Mouse (Mus musculus): ENCODE results near the gene Dusp23. TPM values are rescaled to one million over a fixed set of nuclear protein-coding genes. Genes with fewer than 3 reads are reported as not detected.

The Dusp23 gene
- 2.4 and 3.8 TPM in 2 replicates for total RNA-seq (2014; rRNA removed)
- polyA plus RNA-seq (2015; fragmentation: Nextera tagmentation; extraction: Ambion mirVana), result 8.8 and 9.0 TPM in 2 replicates

DNA sequence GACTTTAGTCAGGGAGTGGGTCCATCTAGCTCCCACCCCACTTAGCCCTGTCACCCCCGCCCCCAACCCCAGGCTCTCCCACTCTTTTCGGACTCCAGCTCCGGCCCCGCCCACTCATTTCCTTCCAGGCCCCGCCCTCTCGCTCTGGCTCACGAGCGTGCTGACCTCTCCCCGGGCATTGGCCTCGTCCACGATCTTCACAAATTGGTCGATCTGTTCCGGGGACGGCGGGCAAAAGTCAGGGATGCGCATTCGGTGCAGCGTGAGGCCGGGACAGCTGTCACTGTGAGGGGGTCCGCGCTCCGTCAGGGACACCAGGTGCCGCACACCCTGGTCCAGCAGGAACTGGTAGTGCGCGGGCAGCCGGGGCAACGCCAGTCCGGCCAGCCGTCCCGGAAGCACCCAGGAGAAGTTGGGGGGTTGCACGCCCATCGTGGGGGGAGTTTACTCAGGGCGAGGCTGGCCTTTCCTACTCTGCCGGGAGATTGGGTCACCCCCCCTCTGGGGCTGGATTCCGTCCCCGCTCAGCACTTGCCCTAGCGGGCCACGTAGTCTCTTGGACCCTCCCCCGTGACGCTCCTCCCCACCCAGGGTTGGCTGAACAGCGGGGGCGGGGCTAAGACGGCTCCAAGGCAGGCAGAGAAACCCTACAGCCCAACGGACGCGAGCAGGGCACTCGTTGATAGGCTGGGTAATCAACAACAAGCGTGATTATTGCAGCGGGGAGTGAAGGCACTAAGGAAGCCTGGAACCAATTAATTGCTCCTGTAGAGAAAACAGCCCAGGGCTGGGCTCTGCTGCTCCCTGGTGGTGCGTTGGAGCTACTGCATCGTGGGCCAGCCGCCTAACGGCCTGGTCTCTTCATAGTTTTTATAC lies at the start of gene Dusp23:
TSS of gene Dusp23 (minus strand) at position 512 of the 876 bp plus-strand sequence.
- WGBS, result under 1% methylated on average over 53 of the region's 53 CpGs
- TF ChIP-seq CTCF (IDR thresholded peaks at IDR 0.05; ENCODE audit: low read depth), result peak; percentile 97
- DNase-seq (ENCODE audit: low spot score) (peak; percentile 95), ATAC-seq (peak; percentile 98)
- peak within 1 kb of the TSS; percentile 60 for H3K9ac ChIP-seq (replicated peaks; ENCODE audit: low read length)
- peak within 1 kb of the TSS; percentile 77 for H3K4me3 ChIP-seq (ENCODE audit: low read length)
- no peaks in the 10 kb centered on the region for H3K36me3 ChIP-seq (ENCODE audit: insufficient read depth, low read length)
- H3K27ac ChIP-seq, result peak within 1 kb of the TSS; percentile 84
- H3K4me1 ChIP-seq (ENCODE audit: insufficient read depth, low read length), result no peaks in the 10 kb centered on the region
- no peaks in the 10 kb centered on the region for H3K27me3 ChIP-seq (ENCODE audit: insufficient read depth, low read length)
- no peaks in the 10 kb centered on the region for H3K9me3 ChIP-seq (ENCODE audit: low read length)
- peak within 1 kb of the TSS; percentile 92 for H3K4me2 ChIP-seq (ENCODE audit: low read depth, low read length)

DNA sequence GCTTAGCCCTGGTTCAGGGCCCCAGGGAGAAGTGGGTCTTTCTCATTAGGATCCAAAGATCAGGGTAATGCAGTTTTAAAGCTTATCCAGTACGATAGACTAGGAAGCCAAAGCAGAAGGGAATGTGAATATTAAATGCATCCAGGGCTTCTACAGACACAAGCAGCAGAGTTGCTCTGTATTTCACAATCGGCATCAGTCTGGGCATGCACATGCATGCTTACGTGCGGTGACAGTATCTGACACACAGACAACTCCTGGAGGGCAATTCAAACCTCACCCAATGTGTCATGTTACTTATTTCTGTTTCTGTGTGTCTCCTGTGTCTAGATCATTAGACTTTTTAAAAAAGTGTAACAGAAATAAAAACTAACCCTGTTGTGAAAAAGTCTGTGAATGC lies 48.0 kb upstream of the Dusp23 start:
- 84% methylated on average over 4 of the region's 4 CpGs for WGBS

DNA sequence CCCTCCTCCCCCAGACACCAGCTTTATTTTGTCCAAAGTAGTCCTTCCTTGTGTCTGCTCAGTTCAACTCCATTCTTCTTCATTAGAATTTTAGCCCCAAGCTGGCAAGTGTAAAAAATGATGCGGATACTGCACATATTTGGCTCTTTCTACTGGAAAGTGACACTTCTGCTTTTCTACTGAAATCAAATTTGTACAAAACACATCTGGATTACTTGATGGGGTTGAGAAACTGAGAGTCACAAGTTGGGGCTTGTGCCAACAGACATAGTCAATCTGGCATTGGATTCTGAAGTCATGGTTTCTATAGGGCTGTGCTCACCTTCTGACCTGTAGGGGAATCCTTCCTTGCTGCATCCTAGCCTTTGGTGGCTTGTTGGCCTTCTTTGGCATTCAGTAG lies 38.0 kb upstream of the Dusp23 start:
- H3K4me2 ChIP-seq (ENCODE audit: low read depth, low read length), result no peak overlapping the region
- ATAC-seq, result no peak
- no peak for DNase-seq (ENCODE audit: low spot score)
- no peak overlapping the region for H3K4me3 ChIP-seq (ENCODE audit: low read length)
- H3K27ac ChIP-seq, result no peak overlapping the region
- H3K27me3 ChIP-seq (ENCODE audit: insufficient read depth, low read length), result no peaks in the 10 kb centered on the region
- no peaks in the 10 kb centered on the region for H3K4me1 ChIP-seq (ENCODE audit: insufficient read depth, low read length)
- H3K36me3 ChIP-seq (ENCODE audit: insufficient read depth, low read length), result no peaks in the 10 kb centered on the region
- no peak for TF ChIP-seq CTCF (IDR thresholded peaks at IDR 0.05; ENCODE audit: low read depth)
- no peak overlapping the region for H3K9ac ChIP-seq (replicated peaks; ENCODE audit: low read length)
- H3K9me3 ChIP-seq (ENCODE audit: low read length), result no peaks in the 10 kb centered on the region
- WGBS, result 95% methylated on average over 1 of the region's 1 CpGs

More for the DNA sequence above, 48.0 kb upstream of the Dusp23 start:
- DNase-seq (ENCODE audit: low spot score), result no peak
- no peak for TF ChIP-seq CTCF (IDR thresholded peaks at IDR 0.05; ENCODE audit: low read depth)
- H3K9ac ChIP-seq (replicated peaks; ENCODE audit: low read length), result no peak overlapping the region
- H3K27ac ChIP-seq, result no peak overlapping the region
- H3K4me2 ChIP-seq (ENCODE audit: low read depth, low read length), result no peak overlapping the region
- H3K27me3 ChIP-seq (ENCODE audit: insufficient read depth, low read length), result no peaks in the 10 kb centered on the region
- no peak overlapping the region for H3K4me3 ChIP-seq (ENCODE audit: low read length)
- H3K36me3 ChIP-seq (ENCODE audit: insufficient read depth, low read length), result no peaks in the 10 kb centered on the region
- no peaks in the 10 kb centered on the region for H3K4me1 ChIP-seq (ENCODE audit: insufficient read depth, low read length)
- ATAC-seq, result no peak
- H3K9me3 ChIP-seq (ENCODE audit: low read length), result peaks cover 4% of the 10 kb centered on the region; the same call in 1 of the 2 replicates

DNA sequence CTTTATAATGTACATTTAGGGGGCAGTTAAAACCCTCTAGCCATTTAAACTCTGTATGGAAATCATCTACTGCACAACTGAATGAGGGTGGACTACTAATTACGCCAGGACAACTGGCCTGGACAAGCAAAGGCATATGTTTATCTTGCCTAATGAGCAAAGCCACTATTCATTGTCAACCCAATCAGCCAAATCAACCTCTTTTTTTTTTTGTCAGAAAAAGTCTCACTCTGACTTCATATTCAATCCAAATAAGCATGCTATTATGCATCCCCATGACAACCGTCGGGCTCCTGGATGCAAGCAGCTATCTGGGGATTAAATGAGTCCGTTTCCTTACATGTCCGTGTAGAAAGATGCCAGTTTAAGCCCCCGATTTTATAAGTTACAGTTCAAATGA lies 34.8 kb upstream of the Dusp23 start:
- H3K36me3 ChIP-seq (ENCODE audit: insufficient read depth, low read length), result no peaks in the 10 kb centered on the region
- peak; percentile 51; the same call in 1 of the 2 replicates for ATAC-seq

DNA sequence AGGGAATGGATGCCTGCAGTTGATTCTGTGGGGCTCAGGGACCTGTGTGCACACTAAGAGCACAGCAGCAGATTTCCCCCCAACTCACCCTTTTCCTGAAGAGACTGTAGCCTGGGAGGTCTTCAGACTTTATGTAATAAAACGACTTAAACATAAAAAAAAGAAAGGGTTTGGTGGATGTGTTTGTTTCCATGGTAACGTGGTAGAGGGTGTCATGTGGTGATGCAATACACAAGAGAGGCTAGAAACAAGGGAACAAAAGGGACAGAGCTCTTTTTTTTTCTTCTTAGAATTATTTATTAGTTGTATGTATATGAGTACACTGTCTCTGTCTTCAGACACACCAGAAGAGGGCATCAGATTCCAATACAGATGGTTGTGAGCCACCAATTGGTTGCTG lies 32.7 kb upstream of the Dusp23 start:
- WGBS, result 55% methylated on average over 2 of the region's 2 CpGs
- Histone ChIP-seq H3K9ac (replicated peaks; ENCODE audit: low read length) (no peak overlapping the region), H3K4me3 (ENCODE audit: low read length) (no peak overlapping the region), H3K27me3 (ENCODE audit: insufficient read depth, low read length) (no peaks in the 10 kb centered on the region), H3K9me3 (ENCODE audit: low read length) (no peaks in the 10 kb centered on the region), H3K36me3 (ENCODE audit: insufficient read depth, low read length) (no peaks in the 10 kb centered on the region), H3K4me2 (ENCODE audit: low read depth, low read length) (no peak overlapping the region), H3K27ac (no peak overlapping the region), H3K4me1 (ENCODE audit: insufficient read depth, low read length) (no peaks in the 10 kb centered on the region)
- ATAC-seq (no peak), DNase-seq (ENCODE audit: low spot score) (no peak)
- TF ChIP-seq CTCF (IDR thresholded peaks at IDR 0.05; ENCODE audit: low read depth), result no peak

More for the DNA sequence above, 34.8 kb upstream of the Dusp23 start:
- no peak for TF ChIP-seq CTCF (IDR thresholded peaks at IDR 0.05; ENCODE audit: low read depth)
- H3K9me3 ChIP-seq (ENCODE audit: low read length), result no peaks in the 10 kb centered on the region
- H3K4me1 ChIP-seq (ENCODE audit: insufficient read depth, low read length), result no peaks in the 10 kb centered on the region
- WGBS, result 17% methylated on average over 6 of the region's 6 CpGs
- no peak overlapping the region for H3K27ac ChIP-seq
- no peak overlapping the region for H3K4me3 ChIP-seq (ENCODE audit: low read length)
- H3K9ac ChIP-seq (replicated peaks; ENCODE audit: low read length), result no peak overlapping the region
- peak overlapping the region; percentile 13; the same call in 1 of the 2 replicates for H3K4me2 ChIP-seq (ENCODE audit: low read depth, low read length)
- peak; percentile 45 for DNase-seq (ENCODE audit: low spot score)
- no peaks in the 10 kb centered on the region for H3K27me3 ChIP-seq (ENCODE audit: insufficient read depth, low read length)

DNA sequence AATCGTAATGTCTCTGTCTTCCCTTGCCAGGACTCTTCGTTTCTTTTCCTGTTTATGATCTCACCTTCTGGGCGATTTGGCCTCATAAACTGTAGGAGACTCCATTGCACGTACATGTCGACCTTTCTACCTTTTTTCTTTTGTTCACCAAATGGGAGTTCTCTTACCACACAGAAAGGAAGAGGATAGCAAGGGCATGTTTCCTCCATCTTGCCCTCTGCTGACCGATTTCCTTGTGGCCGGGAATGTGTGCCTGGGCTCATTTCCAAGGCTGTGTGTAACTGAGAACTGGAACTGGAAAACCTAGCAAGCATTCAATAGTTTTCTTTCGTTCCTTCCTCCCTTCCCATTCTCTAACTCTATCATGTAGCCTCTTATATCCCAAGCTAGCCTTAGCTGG lies 26.9 kb upstream of the Dusp23 start:
- no peaks in the 10 kb centered on the region for H3K9me3 ChIP-seq (ENCODE audit: low read length)
- no peak for TF ChIP-seq CTCF (IDR thresholded peaks at IDR 0.05; ENCODE audit: low read depth)

DNA sequence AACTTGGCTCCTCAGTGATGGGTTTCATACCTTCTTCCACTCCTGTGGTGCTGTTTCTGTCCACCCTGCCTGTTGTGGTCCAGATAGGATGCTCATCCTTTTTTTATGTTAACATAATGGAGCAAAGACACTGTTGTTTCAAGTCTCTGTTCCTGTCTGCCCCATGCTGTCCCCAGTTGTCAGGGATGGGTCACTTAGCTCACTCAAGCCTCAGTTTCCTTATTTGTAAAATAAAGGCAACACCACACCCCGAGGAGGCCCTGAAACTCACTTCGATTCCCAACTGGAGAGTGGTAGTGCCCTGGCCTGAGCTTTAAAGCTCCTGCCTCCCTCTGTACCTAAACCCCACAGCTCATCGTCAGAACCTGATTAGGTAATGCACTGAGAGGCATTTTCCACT lies 24.5 kb upstream of the Dusp23 start:
- Histone ChIP-seq H3K27me3 (ENCODE audit: insufficient read depth, low read length) (no peaks in the 10 kb centered on the region), H3K9ac (replicated peaks; ENCODE audit: low read length) (no peak overlapping the region), H3K4me2 (ENCODE audit: low read depth, low read length) (no peak overlapping the region), H3K9me3 (ENCODE audit: low read length) (no peaks in the 10 kb centered on the region), H3K36me3 (ENCODE audit: insufficient read depth, low read length) (no peaks in the 10 kb centered on the region), H3K4me1 (ENCODE audit: insufficient read depth, low read length) (no peaks in the 10 kb centered on the region), H3K27ac (no peak overlapping the region), H3K4me3 (ENCODE audit: low read length) (no peak overlapping the region)
- WGBS, result 55% methylated on average over 3 of the region's 3 CpGs
- DNase-seq (ENCODE audit: low spot score) (no peak), ATAC-seq (no peak)
- TF ChIP-seq CTCF (IDR thresholded peaks at IDR 0.05; ENCODE audit: low read depth), result no peak

More for the DNA sequence above, 26.9 kb upstream of the Dusp23 start:
- Histone ChIP-seq H3K4me2 (ENCODE audit: low read depth, low read length) (no peak overlapping the region), H3K36me3 (ENCODE audit: insufficient read depth, low read length) (no peaks in the 10 kb centered on the region), H3K4me3 (ENCODE audit: low read length) (no peak overlapping the region), H3K27ac (no peak overlapping the region), H3K27me3 (ENCODE audit: insufficient read depth, low read length) (no peaks in the 10 kb centered on the region), H3K9ac (replicated peaks; ENCODE audit: low read length) (no peak overlapping the region), H3K4me1 (ENCODE audit: insufficient read depth, low read length) (no peaks in the 10 kb centered on the region)
- DNase-seq (ENCODE audit: low spot score) (no peak), ATAC-seq (no peak)
- 85% methylated on average over 8 of the region's 8 CpGs for WGBS

All from hindbrain, postnatal 0 days (tissue).